Mouse (Mus musculus) embryonic stem cell, embryonic (primary cell): Measurements from ENCODE around the gene Rapgef4.

Source experiments
- CTCF ChIA-PET, 4 experiments: fragments of 300-600 bp in 2 of 4; fragments of 350-600 bp in 2 of 4; sonication (Branson Sonifier 250); formaldehyde crosslinking; loops; one replicate each; lab custom pipeline; 2022; ENCODE audit warnings: inconsistent platforms in 2 of 4; lab: Charles Lee
- POLR2A ChIA-PET, 4 experiments: fragments of 300-600 bp in 2 of 4; fragments of 350-600 bp in 2 of 4; sonication (Branson Sonifier 250); formaldehyde crosslinking; loops; one replicate each; lab custom pipeline; 2022; ENCODE audit warnings: antibody characterized with exemption in 4 of 4, inconsistent platforms in 1 of 4; lab: Charles Lee

The Rapgef4 gene

DNA sequence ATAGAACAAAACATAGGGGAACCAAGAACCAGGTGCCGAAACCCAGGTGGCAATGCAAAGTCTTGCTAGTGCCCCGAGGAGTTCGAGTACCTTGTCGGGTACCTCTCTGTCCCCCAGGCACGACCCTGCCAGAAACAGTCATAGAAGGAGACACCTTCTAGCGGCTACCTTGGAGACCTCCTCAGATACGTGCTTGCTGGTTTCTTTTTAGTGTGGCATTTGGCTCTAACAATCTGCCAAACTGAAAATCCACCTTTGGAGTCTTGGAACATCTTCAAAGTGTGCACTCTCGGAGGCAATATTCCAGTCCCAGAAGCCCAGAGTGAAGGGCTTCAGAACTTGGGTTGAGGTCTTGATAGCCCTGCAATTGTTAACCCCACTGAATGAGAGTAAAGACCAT lies 34.3 kb downstream of the Rapgef4 start:
- ChIA-PET POLR2A (interaction anchor here in 2 of 4 experiments (0.6 to 1.1 kb wide), 2 partner anchors 11 to 431 kb away, joined by 3 read pairs; no protein-coding TSS in a partner anchor), CTCF (no interaction called here)

DNA sequence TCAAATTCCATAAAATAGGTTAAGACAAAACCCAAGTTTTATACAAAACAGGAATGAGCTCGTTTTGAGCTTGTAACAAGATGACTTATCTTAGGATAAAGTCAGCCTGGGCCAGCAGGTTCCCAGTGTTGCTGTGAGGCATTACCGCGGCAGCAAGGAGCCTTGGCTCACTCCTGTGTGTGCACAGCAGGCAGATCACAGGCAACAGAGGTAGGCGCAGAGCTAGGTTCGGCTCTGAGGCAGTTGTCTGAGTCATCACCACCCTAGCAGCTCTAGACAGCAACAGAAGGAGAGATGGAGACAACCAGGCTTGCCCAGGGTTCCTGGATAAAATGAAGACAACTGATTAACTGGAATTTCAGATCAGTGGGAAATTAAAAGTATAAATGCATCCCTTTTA lies 35.0 kb downstream of the Rapgef4 start:
- POLR2A ChIA-PET, result interaction anchor here in 2 of 4 experiments (0.7 to 1.1 kb wide), 2 partner anchors 11 kb away, joined by 3 read pairs; no protein-coding TSS in a partner anchor
- CTCF ChIA-PET, result no interaction called here

DNA sequence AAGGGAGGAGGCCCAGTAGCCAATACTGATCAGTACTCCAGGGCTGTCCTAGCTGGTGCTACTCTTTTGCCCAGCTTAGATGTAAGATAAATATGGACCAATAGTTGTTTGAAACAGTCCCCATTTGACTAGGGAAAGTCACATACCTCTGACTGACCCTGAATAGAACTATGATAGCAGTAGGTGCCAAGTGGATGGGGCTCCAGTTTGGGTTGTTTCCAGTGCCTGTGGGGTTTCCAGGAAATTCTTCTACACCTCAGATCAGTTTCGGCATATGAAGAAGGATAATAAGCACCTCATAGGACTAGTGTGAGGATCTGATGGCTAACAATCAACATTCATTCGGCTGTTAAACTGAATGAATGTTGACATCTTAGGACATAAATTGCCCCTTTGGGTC lies 36.1 kb downstream of the Rapgef4 start:
- CTCF ChIA-PET, result interaction anchor here in 1 of 4 experiments (1.1 kb wide), 1 partner anchor 218 kb away, joined by 3 read pairs; no protein-coding TSS in a partner anchor
- POLR2A ChIA-PET, result no interaction called here

DNA sequence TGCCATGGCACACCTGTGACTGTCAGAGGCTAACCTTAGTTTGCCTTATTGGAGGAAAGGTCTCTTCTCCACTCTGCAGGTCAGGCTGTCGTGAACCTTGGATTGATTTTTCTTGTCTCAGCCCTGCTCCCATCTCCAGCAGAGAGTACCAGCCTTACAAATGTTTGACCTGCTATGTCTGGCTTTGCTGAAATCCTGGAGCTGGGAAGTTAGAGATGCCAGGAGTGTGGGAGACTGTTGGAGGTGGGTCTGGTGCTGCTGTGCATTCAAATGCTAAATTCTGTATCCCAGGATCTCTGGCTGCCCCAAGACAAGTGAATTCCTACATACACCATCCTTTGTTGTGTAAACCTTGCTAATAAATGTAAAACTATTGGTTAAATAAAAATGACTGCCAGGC lies 37.7 kb downstream of the Rapgef4 start:
- CTCF ChIA-PET, result interaction anchor here in 2 of 4 experiments (1.0 to 1.4 kb wide), 2 partner anchors 53 kb away, joined by 3 to 5 read pairs; no protein-coding TSS in a partner anchor
- POLR2A ChIA-PET, result no interaction called here

DNA sequence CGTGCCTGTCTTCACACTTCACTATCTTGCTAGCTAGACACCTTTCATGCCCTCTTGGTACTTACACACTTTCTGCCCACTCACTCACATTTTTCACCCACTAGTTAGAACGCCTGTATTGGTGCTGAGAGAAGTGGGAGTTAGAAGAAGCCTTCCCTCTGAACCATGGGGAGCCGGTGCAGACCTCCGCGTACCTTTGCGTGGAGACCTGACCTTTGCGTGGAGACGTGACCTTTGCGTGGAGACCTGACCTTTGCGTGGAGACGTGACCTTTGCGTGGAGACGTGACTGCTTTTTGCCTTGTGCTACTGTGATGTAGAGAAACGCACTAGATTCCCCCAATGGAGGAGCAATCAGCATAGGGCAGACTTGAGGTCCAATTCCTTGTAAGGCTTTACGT lies 39.7 kb downstream of the Rapgef4 start:
- ChIA-PET POLR2A (interaction anchor here in 1 of 4 experiments (0.6 kb wide), 1 partner anchor 385 kb away, joined by 3 read pairs; no protein-coding TSS in a partner anchor), CTCF (interaction anchor here in 1 of 4 experiments (0.6 to 0.7 kb wide), 2 partner anchors 25 to 214 kb away, joined by 6 to 13 read pairs; no protein-coding TSS in a partner anchor)

DNA sequence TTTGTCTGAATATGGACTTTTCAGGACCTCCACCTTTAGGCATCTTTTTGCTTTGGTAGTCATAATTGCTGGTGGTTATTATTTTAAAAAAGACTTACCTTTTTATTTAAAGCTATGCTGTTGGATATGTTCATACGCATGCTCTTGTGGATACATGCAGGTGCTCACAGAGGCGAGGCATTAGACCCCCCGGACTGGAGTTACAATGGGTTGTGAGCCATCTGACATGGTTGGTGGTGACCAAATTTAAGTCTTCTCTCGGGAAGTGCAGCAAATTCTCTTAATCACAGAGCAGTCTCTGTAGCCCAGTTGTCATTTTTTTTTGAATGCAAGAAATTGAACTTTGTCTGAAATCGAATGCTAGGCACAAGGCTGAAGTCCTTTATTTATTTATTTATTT lies 40.4 kb downstream of the Rapgef4 start:
- POLR2A ChIA-PET, result interaction anchor here in 1 of 4 experiments (1.4 kb wide), 1 partner anchor 12 kb away, joined by 4 read pairs; no protein-coding TSS in a partner anchor
- CTCF ChIA-PET, result interaction anchor here in 2 of 4 experiments (0.6 to 0.9 kb wide), 3 partner anchors 58 to 214 kb away, joined by 6 to 13 read pairs (median 8); no protein-coding TSS in a partner anchor

DNA sequence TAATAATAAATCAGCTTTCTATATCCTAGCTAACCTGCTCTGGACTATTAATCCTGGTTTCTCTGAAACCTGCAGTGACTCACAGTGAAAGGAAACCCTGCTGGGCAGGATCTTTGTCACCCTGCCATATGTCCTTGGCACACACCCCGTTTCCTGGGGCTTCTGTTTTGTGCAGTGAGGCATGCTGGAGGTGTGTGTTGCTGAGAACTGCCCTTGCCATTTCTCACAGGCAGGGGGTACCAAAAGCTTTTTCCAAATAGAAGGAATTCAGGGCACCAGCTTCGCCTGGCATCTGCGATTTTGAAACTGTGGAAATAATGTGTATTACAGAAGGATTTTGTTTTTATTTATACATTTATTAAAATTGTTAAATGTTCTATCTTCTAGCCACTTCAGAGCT lies 40.8 kb downstream of the Rapgef4 start:
- POLR2A ChIA-PET, result interaction anchor here in 1 of 4 experiments (1.4 kb wide), 1 partner anchor 12 kb away, joined by 4 read pairs; no protein-coding TSS in a partner anchor
- CTCF ChIA-PET, result interaction anchor here in 3 of 4 experiments (0.6 to 1.0 kb wide), 3 partner anchors 57 to 163 kb away, joined by 4 to 8 read pairs (median 6); no protein-coding TSS in a partner anchor

DNA sequence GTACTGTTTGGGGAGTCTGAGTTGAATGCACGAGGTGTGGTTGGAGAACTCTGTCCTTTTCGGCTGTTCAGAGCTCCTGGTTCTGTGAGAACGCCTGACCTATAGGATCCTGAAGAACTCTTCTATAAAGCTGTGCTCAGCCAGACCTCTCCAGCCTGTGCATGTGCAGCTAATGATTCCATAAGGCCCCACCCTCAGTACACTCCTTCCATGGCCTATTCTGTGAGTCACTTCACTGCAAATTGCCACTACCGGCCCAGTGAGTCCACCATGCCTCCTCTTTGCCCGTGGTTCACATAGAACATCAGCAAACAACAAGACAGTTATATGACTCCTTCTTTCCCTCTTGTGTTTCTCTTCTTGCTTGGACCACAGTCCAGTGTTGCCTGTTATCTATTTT lies 42.8 kb downstream of the Rapgef4 start:
- CTCF ChIA-PET, result interaction anchor here in 1 of 4 experiments (0.5 kb wide), 1 partner anchor 962 kb away, joined by 9 read pairs; no protein-coding TSS in a partner anchor

DNA sequence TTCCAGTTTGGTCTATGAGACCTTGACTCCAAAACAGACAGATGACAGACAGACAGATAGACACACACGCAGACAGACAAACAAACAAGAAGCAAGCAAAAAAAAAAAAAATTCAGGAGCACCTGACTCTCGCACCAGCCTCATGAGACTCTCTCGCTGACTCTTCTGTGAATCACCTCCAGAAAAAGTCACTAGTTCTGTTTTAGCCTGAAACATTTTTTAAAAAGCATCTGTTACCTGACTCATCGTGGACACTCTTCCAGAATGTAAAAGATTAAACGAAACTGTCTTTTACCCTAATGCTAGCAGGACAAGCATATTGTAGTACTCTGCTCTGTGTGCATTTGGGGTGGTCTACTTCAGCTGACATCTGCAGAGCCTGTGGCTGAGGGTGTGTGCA lies 44.6 kb downstream of the Rapgef4 start:
- CTCF ChIA-PET, result no interaction called here

More for the DNA sequence above, 42.8 kb downstream of the Rapgef4 start:
- POLR2A ChIA-PET, result interaction anchor here in 1 of 4 experiments (0.6 kb wide), 2 partner anchors 54 to 883 kb away, joined by 3 to 4 read pairs; no protein-coding TSS in a partner anchor

DNA sequence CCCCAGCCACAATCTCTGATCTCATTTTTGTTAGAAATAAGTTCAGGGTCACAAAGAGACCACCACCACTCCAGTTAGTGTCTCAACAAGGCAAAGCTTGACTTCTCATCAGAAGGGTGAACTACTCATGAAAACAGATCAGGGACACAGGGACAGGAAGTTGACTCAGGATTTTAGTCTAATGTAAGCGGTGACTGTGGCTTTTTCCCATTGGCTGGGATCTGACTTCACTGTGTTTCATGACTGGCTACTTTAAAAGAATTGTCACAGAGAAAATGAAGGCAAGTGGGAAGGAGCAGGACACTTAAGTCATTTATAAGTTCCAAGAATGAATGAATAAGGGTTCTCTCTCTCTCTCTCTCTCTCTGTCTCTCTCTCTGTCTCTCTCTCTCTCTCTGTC lies 45.5 kb downstream of the Rapgef4 start:
- CTCF ChIA-PET, result no interaction called here
- POLR2A ChIA-PET, result no interaction called here

More for the DNA sequence above, 44.6 kb downstream of the Rapgef4 start:
- POLR2A ChIA-PET, result interaction anchor here in 1 of 4 experiments (0.6 kb wide), 1 partner anchor 368 kb away, joined by 5 read pairs; no protein-coding TSS in a partner anchor

DNA sequence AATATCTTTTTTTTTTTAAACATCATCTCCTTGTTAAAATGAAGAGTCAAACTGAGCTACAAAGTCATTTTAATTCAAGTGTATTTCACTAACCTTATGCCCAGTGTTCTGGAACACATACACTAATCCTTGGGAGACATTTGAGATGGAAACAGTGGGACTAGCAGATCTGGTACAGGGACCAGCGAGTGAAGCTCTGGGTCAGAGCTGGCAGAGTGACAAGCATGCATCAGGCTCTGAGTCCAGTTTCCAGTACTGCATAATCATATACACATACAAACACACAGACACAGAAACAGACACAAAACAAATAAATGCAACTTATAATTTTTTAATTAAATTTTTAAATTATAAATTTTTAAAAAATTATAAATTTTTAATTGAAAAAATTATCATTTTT lies 48.0 kb downstream of the Rapgef4 start:
- ChIA-PET POLR2A (interaction anchor here in 1 of 4 experiments (0.6 kb wide), 1 partner anchor 497 kb away, joined by 3 read pairs; no protein-coding TSS in a partner anchor), CTCF (interaction anchor here in 3 of 4 experiments (0.5 to 1.5 kb wide), 3 partner anchors 64 to 847 kb away, joined by 3 to 4 read pairs (median 4); no protein-coding TSS in a partner anchor)

DNA sequence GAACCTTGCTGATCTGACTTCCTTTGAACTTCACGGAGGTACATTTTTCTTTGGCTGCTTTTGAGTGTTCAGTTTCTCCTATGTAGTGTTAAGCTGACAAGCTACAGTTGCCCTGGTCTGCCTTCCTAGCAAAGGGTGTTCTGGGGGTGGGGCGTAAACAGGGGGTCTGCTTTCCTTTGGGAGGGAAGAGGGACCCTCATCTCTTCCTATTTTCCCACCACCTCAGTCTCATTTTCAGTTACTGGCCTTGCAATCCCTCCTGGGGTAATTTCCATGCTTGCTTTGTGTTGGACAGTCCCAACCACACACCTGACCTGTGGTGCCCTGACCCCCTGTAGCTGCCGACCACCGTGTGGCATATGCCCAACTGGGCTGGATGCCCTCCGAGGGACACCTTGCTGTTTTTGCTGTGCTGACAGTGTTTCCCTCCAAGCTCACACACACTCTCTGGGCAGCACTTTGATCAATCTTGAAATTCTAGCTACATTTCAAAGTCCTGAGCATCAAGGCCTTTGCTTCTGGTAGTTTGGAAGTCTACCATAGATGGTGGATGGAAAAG lies 48.6 kb downstream of the Rapgef4 start:
- CTCF ChIA-PET, result interaction anchor here in 2 of 4 experiments (0.5 to 1.5 kb wide), 2 partner anchors 64 to 847 kb away, joined by 4 read pairs; no protein-coding TSS in a partner anchor
- POLR2A ChIA-PET, result interaction anchor here in 2 of 4 experiments (0.5 to 0.7 kb wide), 5 partner anchors 41 to 496 kb away, joined by 3 to 7 read pairs (median 5); no protein-coding TSS in a partner anchor

DNA sequence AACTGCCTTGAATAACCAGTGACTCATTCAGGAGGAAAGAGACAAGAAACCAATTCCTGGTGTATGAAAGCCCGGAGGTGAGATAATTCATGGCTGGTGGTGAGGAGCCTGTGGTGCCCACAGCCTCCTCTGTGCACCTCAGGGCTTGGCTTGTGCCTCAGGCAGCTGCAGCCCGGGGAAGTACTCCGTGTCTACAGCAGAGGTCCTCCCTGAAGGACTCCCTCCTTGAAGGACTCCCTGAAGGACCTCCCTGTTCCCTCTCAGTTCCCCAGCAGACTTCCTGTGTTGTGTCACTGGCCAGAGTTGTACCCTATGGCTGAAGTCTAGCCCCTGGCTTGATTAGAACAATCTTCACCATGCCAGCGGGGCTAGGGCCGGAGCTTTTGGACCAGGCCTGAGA lies 50.7 kb downstream of the Rapgef4 start:
- ChIA-PET POLR2A (no interaction called here), CTCF (interaction anchor here in 3 of 4 experiments (0.6 to 1.3 kb wide), 5 partner anchors 66 to 427 kb away, joined by 3 to 6 read pairs (median 3); no protein-coding TSS in a partner anchor)

DNA sequence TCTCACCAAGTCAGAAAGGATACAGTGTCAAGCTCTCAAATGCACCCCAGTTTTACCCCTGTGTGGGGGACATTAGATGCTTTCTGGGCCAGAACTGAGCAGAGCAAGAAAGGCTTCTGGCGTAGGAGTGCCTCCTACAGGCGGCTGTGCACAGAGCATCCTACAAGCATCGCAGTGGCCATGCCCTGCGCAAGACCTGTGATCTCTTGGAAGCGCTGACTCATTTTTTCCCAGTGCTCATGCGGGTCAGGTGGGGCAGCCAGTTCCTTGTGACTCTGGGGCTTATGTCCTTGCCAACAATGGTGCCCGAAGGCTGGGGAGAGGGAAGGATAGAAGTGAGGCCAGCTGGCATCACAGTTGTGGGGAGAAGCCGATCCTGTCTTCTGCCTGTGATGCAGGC lies 54.6 kb downstream of the Rapgef4 start:
- CTCF ChIA-PET, result interaction anchor here (0.7 to 3.1 kb wide), 7 partner anchors 26 to 200 kb away, joined by 3 to 23 read pairs (median 4); no protein-coding TSS in a partner anchor
- POLR2A ChIA-PET, result interaction anchor here in 1 of 4 experiments (0.6 to 1.5 kb wide), 3 partner anchors 11 to 1244 kb away, joined by 3 read pairs; no protein-coding TSS in a partner anchor

DNA sequence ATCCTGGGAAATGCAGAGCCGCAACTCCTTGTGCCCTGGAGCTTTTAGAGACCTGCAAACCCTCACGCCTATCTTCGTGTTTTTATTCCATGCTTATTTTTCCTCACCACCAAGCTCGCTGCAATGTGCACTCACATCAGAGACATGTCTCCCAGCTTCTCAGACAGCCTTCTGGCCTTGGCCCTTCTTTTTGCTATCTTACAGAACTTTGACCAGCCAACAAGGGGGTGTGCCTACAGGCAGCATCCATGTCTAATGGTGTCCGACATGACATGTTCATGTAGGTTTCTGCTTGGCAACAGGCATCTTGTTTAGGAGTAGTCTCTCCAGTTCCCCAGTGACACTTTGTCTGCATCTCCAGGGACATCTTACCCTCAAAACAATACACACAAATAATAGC lies 56.3 kb downstream of the Rapgef4 start:
- POLR2A ChIA-PET, result interaction anchor here in 1 of 4 experiments (0.6 kb wide), 1 partner anchor 584 kb away, joined by 3 read pairs; the partner anchor contains the start of gene Metap1d

DNA sequence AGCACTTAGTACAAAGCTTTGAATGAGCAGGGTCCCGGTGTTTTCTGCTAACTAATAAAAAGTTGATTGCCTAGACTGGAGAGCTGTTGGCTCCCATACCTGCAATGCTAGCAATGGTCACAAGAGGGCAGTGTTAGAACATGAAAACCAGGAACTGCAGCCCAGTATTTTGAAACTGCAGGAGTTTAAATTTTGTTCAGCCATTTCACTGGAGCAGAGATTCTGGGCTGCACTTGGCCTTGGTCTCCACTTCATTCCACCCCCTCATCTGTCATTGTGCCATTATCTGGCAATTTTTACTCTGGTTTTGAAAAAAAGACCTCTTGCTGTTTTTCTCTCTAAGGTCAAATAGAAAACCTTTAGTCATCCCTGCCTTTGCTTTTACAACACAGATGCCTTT lies 57.2 kb downstream of the Rapgef4 start:
- CTCF ChIA-PET, result interaction anchor here (0.5 to 3.3 kb wide), 23 partner anchors 9 to 1240 kb away, joined by 3 to 15 read pairs (median 4); no protein-coding TSS in a partner anchor
- POLR2A ChIA-PET, result interaction anchor here in 2 of 4 experiments (0.5 to 1.0 kb wide), 5 partner anchors 23 to 1000 kb away, joined by 3 to 8 read pairs (median 3); no protein-coding TSS in a partner anchor

More for the DNA sequence above, 56.3 kb downstream of the Rapgef4 start:
- CTCF ChIA-PET, result interaction anchor here (0.5 to 3.3 kb wide), 6 partner anchors 58 to 166 kb away, joined by 3 to 15 read pairs (median 4); no protein-coding TSS in a partner anchor

DNA sequence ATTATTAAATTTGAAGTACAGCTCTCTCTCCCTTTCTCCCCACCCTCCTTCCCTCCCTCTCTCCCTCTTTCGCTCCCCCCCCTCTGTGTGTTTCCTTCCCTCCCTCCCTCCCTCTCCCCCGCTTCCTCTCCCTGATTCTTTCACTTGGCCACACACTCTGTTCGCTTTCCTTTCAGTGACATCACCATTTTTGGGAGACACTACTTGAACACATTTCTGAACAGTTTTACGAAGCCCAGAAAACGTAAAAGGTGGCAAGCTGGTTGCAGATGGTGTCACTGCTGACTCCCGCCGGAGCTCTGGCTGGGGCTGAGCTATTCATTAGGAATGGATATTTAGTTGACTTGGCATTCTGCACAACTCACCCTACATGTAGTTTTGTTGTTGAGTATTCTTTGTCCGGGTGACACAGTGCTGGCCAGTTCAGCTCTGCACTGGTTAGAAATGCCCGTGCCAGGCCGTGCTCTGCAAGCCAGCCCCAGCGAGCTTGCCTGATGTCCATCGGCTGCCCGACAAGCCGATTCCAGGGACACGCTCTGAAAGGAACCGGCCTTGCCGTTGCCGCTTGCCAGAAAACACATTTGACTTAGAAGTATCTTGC lies 57.7 kb downstream of the Rapgef4 start:
- CTCF ChIA-PET, result interaction anchor here (0.6 to 3.3 kb wide), 23 partner anchors 8 to 1239 kb away, joined by 3 to 15 read pairs (median 4); no protein-coding TSS in a partner anchor
- POLR2A ChIA-PET, result interaction anchor here in 2 of 4 experiments (0.5 to 1.0 kb wide), 6 partner anchors 22 to 1000 kb away, joined by 3 to 8 read pairs (median 3); partner anchors contain the start of gene Pdk1 (in 1 of the 2)
